Mouse (Mus musculus): Measurements from ENCODE around the gene Zmym5. TPM values are rescaled to one million over a fixed set of nuclear protein-coding genes. Genes with fewer than 3 reads are reported as not detected.
A peak's percentile ranks its signal among the peaks of the same experiment; 100 is the strongest.
"Not testable (repeated sequence)": the region's sequence is repeated elsewhere in the genome, so short reads cannot be mapped to it uniquely, and the experiment has no call there.

Zmym5 gene
- total RNA-seq, 2 experiments from 2014 or later: 29.7 to 33.9 TPM

GRCm38 (mm10) chr14:56777360-56778136, 34.0 kb downstream of the Zmym5 start:
- DNase-seq: peak; percentile 85 to 89

GRCm38 (mm10) chr14:56776571-56777238, 34.8 kb downstream of the Zmym5 start:
- no peak for DNase-seq

- DNase-seq: no peak
Measured at GRCm38 (mm10) chr14:56775416-56775815, 36.1 kb downstream of the Zmym5 start.

GRCm38 (mm10) chr14:56766438-56766837, 45.1 kb downstream of the Zmym5 start:
- not testable (repeated sequence) for DNase-seq

GRCm38 (mm10) chr14:56765117-56765516, 46.4 kb downstream of the Zmym5 start:
- DNase-seq: not testable (repeated sequence)

GRCm38 (mm10) chr14:56751282-56751681, 60.2 kb downstream of the Zmym5 start:
- DNase-seq: no peak

Other genes with a start within 250 kb of the Zmym5 start
- gene Cenpj, start 236.3 kb downstream of the Zmym5 start, total RNA-seq (2021): 1 to 10 TPM; 7.3 to 9.0 TPM
- gene Parp4, start 236.1 kb downstream of the Zmym5 start, total RNA-seq (2021): 10 to 100 TPM; 32.6 to 39.3 TPM
- gene Mphosph8, start 143.5 kb downstream of the Zmym5 start, total RNA-seq (2021): 10 to 100 TPM; 26.5 to 32.3 TPM
- 10 to 100 TPM; 27.4 to 31.8 TPM for gene Pspc1, start 33.4 kb downstream of the Zmym5 start, total RNA-seq (2021)
- gene Zmym2, start 74.9 kb upstream of the Zmym5 start, total RNA-seq (2021): 10 to 100 TPM; 54.9 to 55.5 TPM
- gene Gja3, start 246.4 kb upstream of the Zmym5 start, total RNA-seq (2021): not detected

Measured in adrenal gland, postnatal 36 days (tissue).